In the genomic region with DNA sequence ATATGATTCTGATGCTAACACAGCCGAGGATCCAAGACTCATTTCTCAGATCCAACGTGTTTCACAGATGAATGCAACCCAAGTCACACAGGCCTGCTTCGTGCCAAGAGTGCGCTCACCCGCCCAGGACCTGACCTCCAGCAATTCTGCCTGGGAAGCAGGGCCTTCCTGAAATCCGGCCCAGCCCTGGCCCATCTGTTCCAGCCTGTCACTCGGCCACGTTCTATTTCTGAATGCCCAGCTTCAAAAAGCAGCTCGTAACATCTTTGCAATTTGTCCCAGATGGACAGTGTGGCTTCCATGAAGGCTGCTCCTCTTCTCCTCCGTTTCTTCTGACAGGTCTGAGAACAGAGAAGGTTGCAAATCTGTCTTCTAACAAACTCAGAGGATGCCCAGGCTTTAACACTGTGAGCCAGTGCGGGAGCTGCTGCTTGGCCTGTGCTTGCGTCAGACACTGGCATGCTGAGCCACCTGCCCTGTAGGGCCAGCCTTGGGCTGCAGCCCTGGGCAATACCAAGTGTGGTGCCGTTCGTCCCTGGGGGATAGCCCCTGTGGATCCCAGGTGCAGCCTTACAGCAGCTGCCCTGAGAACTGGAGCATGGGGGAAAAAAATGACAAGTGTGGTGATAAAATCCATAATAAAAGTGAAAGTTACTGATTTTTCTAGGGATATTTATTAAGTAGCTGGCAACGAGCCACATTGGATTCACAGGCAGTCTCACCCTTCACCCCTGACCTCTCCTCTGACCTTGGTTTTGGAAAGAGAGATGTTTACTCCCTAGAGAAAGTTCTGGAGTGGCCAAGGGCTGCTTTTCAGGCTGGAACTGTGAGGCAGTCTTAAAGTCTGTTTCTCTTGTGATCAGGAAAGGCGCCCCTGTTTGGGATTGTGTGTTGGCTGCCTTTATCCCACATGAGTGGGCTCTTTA, we compare ENCODE assay signal across 7 mouse cellular contexts.
DNase-seq lines count a peak whose midpoint lies in the region; ATAC-seq and TF ChIP-seq lines count a peak whose summit lies in the region.

No protein-coding gene starts in this region.

- CTCF ChIA-PET in Patski (lab: Charles Lee), result interaction anchor here (1.0 kb wide), 1 partner anchor 16 kb away, joined by 3 read pairs; no protein-coding TSS in a partner anchor

- no peaks in the 10 kb centered on the region for H3K9me3 ChIP-seq in intestine, embryonic 14.5 days (ENCODE audit: control insufficient read depth, low read length)
- no peaks in the 10 kb centered on the region for H3K9me3 ChIP-seq in lung, embryonic 16.5 days (ENCODE audit: control insufficient read depth, low read length)

- no peaks in the 10 kb centered on the region for H3K36me3 ChIP-seq in intestine, embryonic 14.5 days (ENCODE audit: control insufficient read depth, insufficient read depth, low read length)
- no peaks in the 10 kb centered on the region for H3K36me3 ChIP-seq in lung, embryonic 16.5 days (ENCODE audit: control insufficient read depth, insufficient read depth, low read length)

- no peaks in the 10 kb centered on the region for H3K27me3 ChIP-seq in Patski
- no peaks in the 10 kb centered on the region for H3K27me3 ChIP-seq in intestine, embryonic 14.5 days (replicated peaks; ENCODE audit: control insufficient read depth, insufficient read depth, low read length)
- H3K27me3 ChIP-seq in lung, embryonic 16.5 days (ENCODE audit: control insufficient read depth, insufficient read depth, low read depth, low read length), result no peaks in the 10 kb centered on the region

- H3K4me1 ChIP-seq in intestine, embryonic 14.5 days (replicated peaks; ENCODE audit: control insufficient read depth, insufficient read depth, low read length), result peaks cover 22% of the 10 kb centered on the region
- H3K4me1 ChIP-seq in lung, embryonic 16.5 days (replicated peaks; ENCODE audit: control insufficient read depth, insufficient read depth, low read length), result peaks cover 29% of the 10 kb centered on the region

- no peak for TF ChIP-seq CTCF in Patski (IDR thresholded peaks at IDR 0.05)

- H3K4me2 ChIP-seq in intestine, embryonic 14.5 days (ENCODE audit: low read length), result no peak overlapping the region
- H3K4me2 ChIP-seq in lung, embryonic 16.5 days (ENCODE audit: low read depth, low read length), result no peak overlapping the region

- no peak overlapping the region for H3K27ac ChIP-seq in intestine, embryonic 14.5 days (ENCODE audit: low read depth)
- H3K27ac ChIP-seq in lung, embryonic 16.5 days (ENCODE audit: low read length), result peak overlapping the region; percentile 37

- POLR2A ChIA-PET in Patski (lab: Charles Lee), result no interaction called here

- H3K4me3 ChIP-seq in intestine, embryonic 14.5 days (ENCODE audit: low read depth, low read length), result no peak overlapping the region
- no peak overlapping the region for H3K4me3 ChIP-seq in lung, embryonic 16.5 days (ENCODE audit: low read length)

- in situ Hi-C loops in Patski (cut with MboI; ENCODE audit: low pct_unique_long_range_greater_than_20kb), result no loop called here

- peak; percentile 55 for DNase-seq in Patski (ENCODE audit: low read depth, low spot score)
- DNase-seq in brain, adult 2 months (ENCODE audit: low read depth, low spot score), result peak; percentile 96
- DNase-seq in gastrocnemius, adult 18-20 months (ENCODE audit: low spot score), result peak; percentile 89
- DNase-seq in intestine, embryonic 14.5 days (ENCODE audit: low spot score), result no peak
- peak; percentile 8 for DNase-seq in retina, postnatal 7 days (ENCODE audit: low read depth, low spot score)
- DNase-seq in thymus, postnatal 10 days (ENCODE audit: low spot score in 2 of 2), result no peak

- WGBS in intestine, embryonic 14.5 days, result 51% methylated on average over 16 of the region's 16 CpGs
- WGBS in lung, embryonic 16.5 days, result 53% methylated on average over 16 of the region's 16 CpGs

- no peak overlapping the region for H3K9ac ChIP-seq in intestine, embryonic 14.5 days (ENCODE audit: low read length)
- H3K9ac ChIP-seq in lung, embryonic 16.5 days (ENCODE audit: low read length), result no peak overlapping the region

- peak; percentile 60 for ATAC-seq in Patski
- 0 out of 2 replicates have a peak, but pooled peaks have one; percentile 26 for ATAC-seq in intestine, embryonic 14.5 days (replicated peaks; ENCODE audit: low FRiP score, low TSS enrichment, low read depth)
- ATAC-seq in lung, embryonic 16.5 days (ENCODE audit: low read depth), result no peak

Comparison
In these comparisons a context has a peak if more than half of its experiments do, and no peak if none do; other contexts are left out.
1. DNase-seq: peak in Patski (single experiment), brain, adult 2 months (single experiment), gastrocnemius, adult 18-20 months (single experiment) and retina, postnatal 7 days (single experiment); none in intestine, embryonic 14.5 days (single experiment) and thymus, postnatal 10 days (0 of 2).